Mouse (Mus musculus) ES-Bruce4 (cell line): ENCODE measurements at regions not wholly inside any gene's neighbourhood (a gene's known extent, or its start where the extent isn't known, plus 50 kb on each side); places are given as distances from the start of the nearest gene placed in this dataset.

ENCODE experiments used
- CTCF ChIP-seq: IDR thresholded peaks from one replicate; pipeline ENCODE4 v1.8.1; 2011; ENCODE audit warnings: low read depth, low read length
- EP300 ChIP-seq: IDR thresholded peaks from 2 replicates; pipeline ENCODE4 v1.6.1; 2011; ENCODE audit warnings: low read depth, low read length; ENCODE audit not compliant: insufficient read depth

- TF ChIP-seq CTCF = no peak
- no peak for TF ChIP-seq EP300
These were observed 525.7 kb upstream of the Tnp1 start for GRCm38 (mm10) chr1:73541371-73541770.
